Mouse (Mus musculus) adrenal gland, postnatal 4 days (tissue): ENCODE results near the gene Boc. TPM values are rescaled to one million over a fixed set of nuclear protein-coding genes. Genes with fewer than 3 reads are reported as not detected.

Experiments used
- DNase-seq, 2 experiments: peaks; one replicate each; pipeline ENCODE4 v3.0.0; 2021 to 2022; ENCODE audit warnings: low spot score in 2 of 2, mixed read lengths in 2 of 2
- total RNA-seq, 2 experiments: library from RNA; stranded (reverse); gene quantifications; 2 replicates each; pipeline ENCODE4 v1.2.3; 2021

Boc gene
- total RNA-seq, 2 experiments from 2014 or later, result 42.4 to 49.7 TPM

DNA sequence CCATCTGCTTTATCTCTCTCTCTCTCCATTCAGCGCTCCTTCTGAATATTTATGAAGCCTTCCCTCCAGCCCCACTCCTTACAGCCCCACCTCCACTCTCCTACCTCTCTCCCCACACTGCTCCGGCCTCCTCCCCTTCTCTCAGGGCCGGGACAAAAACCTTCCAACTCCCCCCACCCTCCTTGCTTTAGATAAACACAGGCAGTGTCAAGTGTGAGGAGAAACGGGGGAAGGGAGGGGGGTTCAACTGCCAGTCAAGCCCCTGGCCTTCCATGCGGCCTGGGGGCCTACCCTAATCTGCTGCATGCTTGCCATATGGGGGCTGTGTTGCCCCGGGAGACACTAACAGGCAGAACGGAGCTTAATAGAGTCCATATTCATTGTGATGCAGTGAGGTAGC lies 27.9 kb downstream of the Boc start:
- no peak for DNase-seq

DNA sequence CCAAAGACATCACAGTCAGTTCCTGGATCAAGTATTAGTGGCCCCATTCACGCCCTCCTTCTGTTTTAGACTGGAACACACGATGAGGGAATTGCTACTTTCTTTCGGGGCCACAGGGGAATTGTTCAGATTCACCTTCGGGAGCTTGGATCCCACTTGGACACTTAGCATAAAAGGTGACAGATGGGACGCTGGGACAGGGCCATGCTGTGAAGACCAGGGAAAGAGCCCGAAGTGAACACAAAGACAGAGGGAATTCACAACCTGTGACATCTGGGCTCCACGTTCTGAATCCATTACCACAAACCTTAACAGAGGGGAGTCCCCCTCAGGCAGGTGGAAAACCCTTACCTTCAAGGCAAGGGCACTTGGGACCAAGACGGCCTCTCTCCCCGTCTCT lies 28.5 kb downstream of the Boc start:
- DNase-seq, result no peak

DNA sequence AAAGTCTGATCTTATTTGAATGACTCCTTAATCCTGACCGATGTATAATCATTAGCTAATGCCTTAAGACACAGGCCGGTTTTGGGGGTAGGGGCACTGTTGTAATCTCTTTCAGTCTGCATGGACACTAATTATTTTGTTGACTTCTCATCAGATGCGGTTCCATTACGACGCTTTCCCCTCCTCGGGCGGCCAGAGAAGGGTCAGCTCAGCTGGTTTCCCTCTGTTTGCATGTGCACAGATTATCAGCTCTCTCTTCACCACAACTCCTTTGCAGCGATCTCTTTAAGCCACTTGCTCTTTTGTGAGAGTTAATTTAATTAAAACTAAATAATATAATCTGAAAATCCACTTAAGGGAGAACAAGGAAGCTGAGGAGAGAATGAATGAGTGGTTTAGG lies 29.0 kb downstream of the Boc start:
- DNase-seq, result no peak

DNA sequence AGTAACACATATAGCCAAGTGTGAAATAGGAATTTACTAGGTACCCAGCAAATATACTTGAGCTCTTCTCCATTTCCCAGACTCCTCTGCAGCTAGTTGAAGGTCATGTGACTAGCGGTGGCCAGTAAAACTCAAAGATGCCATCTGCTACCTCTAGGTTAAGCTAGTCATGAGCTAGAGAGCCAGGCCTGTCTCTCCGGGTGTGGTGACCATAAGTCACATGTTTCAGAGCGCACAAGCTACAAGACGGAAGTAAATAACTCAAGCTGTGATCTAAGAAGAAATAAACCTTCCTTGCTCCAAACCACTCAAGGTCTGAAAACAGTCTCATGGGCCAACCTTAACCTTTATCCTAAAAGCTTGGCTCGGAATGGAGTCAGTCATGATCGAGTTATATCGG lies 29.7 kb downstream of the Boc start:
- DNase-seq, result no peak

DNA sequence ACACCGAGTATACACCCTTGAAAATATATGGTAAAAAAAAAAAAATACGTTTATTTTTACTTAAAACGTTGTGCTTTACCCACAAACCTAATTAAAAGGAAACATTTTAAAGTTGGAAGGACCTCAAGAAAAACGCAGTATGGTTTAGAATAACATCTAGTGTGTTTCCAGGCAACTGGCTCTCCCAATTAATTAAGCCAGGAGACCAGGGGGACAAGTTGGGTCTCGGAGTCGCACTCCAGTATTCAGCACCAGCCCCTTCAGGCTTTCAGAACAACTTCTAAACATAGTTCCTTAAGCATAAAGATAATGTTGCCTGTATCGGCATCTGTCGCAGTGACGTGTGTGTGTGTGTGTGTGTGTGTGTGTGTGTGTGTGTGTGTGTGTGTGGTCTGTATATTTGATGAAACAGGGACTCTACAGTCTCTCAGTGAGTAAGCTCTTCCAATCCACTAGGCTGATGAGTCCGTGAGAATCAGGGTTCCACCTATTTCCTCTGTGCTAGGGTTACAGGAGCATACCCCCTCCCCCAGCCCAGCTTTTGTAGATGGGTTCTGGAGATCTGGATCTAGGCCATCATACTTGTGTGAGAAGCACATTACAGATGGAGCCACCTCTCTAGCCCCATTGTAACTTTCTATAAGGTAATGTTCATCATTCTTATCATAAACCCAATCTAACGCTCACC lies 31.3 kb downstream of the Boc start:
- no peak for DNase-seq

DNA sequence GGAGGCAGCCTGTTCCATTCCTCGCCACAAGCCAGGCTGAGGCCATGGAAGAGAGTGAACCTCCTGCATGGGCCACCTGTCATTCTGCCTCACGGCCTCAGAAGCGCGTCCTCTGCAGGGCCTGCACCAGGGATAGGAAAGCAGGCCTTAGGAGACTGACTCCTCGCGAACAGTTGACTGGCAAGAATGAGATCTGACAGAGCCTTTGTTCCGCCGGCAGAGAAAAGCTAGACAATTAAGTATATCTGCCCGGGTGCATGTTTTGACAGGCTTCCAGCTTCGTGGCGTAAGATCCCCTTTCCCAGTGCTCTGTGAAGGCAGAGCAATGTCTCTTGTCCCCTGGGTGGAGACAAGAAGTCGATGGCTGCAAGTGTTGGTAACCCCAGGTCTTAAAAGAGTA lies 32.0 kb downstream of the Boc start:
- no peak for DNase-seq

DNA sequence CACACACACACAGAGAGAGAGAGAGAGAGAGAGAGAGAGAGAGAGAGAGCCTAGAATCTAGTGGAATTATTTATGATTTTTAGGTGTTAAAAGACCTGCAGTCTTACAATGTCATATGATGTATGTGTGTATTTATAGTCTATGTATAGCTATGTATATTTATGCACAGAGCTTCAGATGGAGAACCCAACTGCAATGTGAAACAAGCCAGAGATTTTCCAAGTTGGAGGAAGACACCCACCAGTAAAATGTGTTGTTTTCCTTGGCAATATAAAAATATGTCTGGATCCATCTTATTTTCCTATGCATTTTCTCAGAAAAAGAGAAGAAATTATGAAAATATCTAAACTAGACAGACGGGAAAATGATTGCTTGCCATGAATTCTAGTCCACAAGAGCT lies 32.7 kb downstream of the Boc start:
- no peak for DNase-seq

DNA sequence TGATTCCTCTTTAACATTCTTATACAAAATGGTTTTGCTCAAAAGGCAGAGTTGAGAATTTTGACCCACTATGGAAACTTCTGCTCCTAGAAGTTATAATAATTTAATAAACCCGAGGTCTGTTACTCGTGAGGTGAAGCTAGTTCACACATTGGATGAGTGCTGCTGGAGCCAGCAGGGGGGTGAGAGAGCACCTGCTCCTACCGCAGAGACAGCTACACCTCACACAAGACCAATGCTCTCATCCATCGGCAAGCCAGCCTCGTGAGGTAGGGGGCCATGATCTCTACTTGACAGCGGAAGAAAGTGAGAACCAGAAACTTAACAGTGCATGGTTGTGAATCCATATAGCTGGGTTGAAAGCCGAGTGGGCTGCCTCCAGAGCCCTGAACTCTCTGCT lies 35.1 kb downstream of the Boc start:
- DNase-seq, result no peak

DNA sequence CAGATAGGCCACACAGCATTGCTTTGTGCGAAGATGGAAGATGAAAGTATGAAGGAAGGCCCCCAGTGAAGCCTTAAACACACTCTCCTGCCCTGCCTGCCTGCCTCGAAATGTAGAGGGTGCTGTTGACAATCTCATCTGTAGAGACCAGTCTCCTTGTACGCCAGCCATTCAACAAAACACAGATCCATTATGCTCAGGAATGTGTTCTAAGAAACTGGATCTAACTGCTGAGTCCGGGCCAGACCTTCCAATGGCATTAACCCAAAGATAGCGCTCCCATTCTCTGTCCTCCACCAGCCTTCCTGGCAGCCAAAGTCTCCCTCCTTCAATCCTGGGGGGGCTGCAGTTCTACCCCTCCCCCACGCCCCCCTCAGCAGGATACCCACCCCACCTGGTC lies 42.2 kb downstream of the Boc start:
- DNase-seq, result no peak

DNA sequence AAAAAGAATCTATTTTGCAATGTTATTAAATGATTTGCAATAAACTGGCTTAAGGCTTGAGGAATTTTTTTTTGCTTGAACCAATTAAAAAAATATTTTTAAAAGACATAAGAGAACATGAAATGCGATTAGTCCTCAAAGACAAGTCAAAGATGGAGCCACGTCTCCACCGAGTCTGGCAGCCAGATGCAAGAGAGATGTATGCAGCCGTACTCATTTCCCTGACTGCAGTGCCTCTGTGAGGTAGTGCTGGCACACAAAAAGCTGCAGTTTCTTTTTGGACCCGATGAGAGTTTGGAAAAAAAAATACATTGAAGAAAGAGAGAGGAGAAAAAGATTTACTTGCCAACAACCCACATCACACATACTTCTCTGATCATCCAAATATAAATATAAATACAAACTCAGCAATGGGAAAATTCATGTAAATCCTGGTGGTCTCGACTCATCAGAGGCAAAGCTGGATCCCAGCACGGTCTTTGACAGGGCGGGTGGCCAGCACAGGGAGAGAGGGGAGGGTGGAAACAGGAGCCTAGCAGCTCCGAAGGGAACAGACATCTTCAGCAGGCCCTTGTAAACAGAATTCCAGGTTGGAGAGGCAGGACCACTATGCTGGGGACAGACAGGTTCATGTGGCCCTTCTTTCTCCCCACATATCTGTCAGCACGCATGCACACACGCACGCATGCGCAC lies 48.0 kb downstream of the Boc start:
- DNase-seq, result no peak

DNA sequence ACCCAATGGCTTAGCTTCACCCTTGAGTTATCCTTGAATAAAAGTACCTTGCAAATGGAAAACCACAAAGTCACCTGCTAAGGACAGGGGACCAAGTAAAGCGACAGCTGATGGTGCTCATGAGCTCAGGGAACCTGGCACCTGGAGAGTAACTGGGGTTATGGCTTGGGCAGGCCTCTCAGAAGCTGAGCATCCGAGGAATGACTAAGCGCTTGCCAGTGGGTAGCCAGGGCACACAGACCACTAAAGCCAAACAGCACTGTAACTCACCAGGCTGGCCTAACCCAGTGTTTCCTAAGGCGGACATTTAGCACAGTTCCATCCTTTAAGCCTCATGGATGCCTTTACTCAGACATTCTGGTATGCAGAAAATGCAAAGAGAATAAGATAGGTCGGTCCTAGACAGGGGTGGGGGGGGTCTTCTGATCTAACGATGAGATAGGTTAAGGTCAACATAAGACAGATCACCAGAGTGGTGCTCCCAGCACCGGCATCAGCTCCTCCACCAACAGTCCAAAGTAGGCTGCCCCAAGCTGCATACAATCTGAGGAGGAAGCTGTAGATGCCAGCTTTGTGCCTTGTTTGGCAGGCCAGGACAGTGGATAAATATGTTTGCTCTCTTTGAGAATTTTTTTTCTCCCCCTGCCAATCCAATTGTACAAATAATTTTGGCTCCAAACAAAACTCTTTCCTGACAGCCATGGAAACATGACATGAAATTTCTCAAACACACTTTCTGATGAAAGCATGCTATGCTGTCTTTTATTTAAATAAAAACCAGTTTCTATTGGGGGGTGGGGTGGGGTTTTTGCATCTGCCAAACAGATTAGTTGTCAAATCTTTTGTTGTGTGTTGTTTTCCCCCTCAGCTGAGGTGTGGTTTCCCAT lies 49.0 kb downstream of the Boc start:
- no peak for DNase-seq

DNA sequence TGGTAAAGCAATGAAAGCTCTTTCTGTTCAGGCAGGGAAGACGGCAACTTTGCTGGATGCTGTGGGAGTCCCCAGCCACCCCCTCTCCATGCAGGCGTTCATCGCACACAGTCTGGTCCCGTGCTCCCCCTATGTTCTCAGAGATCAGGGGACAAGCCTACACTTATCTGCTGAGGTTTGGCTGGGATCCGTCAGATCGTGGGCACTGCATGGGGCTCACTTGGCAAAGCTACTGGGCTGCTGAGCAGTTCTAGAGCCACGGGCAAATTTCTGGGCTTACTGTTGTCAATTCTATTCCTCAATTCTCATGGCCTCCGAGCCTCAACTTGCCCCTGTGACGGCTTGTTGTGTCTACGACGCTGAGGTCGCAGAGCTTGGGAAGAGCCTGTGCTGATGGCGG lies 49.9 kb downstream of the Boc start:
- DNase-seq, result no peak

DNA sequence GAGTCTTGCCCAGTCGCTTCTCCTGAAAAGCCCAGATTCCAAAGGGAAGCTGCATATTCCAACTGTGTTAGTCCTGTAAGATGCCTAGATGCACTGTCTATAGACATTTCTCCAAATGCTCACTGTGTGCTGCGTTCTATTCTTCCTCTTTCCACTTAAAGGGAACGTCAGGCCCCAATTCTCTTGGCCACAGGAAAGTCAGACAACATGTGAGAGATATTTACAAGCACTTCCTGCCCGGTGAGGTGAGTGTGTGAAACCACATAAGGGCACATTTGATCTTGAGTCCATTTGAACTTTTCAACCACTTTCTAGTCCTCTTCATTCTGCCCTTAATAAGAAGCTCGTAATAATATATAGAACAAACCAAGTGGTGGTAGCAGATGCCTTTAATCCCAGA lies 50.7 kb downstream of the Boc start:
- DNase-seq, result no peak

DNA sequence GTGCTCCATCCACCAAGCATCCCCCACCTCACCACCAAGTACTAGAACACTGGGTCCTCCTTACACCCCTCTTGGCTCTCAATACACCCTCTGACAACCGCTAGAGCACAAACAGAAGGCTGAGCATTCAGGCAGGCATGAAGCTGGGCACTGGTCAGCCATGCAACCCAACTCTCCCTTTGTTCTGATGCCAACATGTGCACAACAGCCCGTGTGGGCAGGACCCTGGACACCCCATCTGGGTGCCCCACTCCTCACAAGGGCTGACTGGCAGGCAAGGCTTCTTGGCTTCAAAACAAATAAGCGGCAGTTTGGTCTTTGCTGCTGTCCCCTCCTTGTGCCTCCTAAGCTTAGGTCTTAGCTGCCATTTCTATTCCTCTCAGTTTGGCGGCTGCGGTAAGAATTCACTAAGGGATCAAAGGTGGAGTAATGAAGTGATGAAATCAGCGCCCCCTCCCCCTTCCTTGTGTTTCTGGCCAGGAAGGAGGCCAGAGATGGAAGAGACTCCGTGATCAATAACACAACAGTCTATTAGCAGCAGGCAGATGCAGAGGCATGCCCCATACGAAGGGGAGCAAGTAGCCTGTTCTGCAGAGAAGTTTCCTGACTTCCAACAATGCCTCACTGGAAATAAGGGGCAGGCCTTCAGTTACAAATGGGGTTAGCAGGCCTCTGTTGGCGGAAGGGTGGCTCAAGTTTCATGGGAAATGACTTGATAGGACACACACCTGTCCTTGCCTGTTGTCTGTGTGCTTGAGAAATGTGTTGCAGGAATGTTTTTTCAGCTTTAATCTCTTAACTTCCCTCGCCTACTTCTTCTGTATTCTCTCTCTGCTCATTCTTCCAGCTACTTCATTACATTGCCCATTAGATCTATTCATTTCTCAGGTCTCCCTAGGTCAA lies 51.4 kb downstream of the Boc start:
- DNase-seq, result no peak

DNA sequence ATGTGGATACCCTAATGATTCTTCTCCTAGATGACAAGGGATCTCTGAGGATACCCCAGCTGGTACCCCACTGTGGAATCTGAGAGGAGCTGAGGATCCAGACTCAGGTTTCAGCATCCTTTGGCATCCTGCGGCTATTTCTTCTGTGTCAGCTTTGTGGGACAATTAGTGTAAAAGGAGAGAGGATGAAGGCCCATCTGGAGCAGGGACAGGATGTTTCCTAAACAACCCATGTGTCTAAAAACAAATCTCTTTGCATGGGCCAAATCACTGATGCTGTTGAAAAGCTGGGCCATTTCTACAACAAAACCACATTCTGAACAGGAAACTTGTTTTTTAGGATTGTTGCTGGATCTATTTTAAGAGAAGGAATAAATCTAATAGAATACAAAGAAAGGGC lies 53.5 kb downstream of the Boc start:
- no peak for DNase-seq

DNA sequence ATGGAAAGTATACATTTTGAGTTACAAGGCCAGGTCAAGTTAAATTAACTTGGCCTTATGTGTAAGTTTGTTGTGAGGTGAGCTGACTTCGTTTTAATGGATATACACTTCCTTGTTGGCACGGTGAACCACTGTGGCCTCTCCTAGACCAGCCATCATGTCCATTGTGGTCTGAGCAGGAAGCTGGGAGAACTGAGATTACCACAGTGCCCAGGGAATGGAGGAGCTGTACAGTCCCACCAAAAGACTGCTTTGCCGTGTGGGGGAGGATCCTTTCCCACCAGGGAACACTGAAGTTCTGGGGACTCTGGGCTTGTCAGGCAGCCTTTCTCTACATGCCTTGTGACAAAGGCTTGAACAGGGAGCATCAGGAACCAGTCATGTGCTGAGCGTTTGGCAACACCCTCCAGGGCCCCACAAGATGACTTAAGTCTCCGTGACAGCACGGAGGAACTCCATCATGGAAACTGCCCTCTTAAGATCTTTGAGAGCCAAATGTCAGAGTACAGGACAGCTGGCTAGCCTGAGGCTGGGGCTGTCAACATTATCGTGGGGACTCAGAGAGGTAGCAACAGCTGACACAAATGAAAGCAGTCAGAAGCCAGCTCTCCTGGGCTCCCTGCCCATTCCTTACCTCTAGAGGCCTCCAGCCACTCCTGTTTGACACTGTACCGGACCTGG lies 55.7 kb downstream of the Boc start:
- no peak for DNase-seq

DNA sequence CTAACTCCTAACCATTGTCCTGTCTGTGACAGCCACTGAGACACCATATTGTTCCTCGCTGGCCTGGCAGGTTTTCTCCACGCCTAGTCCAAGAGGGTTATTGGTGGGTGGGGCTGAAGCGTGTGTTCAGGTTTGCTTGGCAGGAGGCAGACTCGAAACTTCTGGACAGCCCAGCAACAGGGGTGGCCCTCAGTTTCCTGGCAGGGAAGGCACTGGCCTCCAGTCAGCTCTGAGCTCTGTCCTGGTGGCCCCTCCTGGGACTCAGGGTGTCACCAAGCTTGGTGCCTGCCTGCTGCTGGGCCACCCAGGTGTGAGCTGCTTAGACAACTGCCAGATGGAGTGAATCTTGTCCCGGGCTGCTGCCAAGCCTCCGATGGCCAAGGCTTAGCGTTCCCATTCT lies 56.4 kb downstream of the Boc start:
- no peak for DNase-seq

DNA sequence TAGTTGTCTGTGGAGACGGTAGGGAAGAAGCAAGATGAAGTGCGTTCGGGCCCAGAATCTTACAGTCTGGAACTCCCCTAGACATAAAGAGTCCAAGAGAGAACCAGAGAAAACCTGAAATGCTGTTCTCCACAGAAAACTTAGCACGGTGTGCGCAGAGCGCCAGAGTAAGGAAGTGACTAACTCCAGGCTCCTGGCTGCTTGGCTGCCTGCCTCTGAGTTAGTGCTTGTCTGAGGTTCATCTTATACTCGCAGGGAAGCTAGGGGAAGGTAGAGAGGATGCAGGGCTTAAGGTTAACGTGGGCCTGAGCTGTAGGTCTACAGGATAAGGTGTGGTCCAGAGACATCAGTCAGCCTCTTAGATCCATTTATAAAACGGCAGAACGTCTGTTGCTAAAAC lies 56.9 kb downstream of the Boc start:
- no peak for DNase-seq

DNA sequence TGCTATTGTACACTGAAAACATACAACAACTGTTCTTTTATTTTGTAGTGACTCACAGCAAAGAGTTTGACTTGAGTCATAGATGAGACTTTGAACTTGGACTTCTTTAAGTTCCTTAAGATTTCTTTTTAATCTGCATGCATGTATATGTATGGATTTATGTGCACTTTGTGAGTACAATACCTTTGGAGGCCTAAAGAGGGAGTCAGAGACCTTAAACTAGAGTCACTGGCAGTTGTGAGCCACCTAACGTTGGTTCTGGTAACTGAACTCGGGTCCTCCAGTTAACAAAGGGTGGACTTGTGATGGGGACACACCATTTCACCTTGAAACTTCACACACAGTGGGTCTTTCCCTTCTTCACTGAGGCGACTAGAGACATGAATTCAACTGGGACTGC lies 60.2 kb downstream of the Boc start:
- DNase-seq, result no peak

DNA sequence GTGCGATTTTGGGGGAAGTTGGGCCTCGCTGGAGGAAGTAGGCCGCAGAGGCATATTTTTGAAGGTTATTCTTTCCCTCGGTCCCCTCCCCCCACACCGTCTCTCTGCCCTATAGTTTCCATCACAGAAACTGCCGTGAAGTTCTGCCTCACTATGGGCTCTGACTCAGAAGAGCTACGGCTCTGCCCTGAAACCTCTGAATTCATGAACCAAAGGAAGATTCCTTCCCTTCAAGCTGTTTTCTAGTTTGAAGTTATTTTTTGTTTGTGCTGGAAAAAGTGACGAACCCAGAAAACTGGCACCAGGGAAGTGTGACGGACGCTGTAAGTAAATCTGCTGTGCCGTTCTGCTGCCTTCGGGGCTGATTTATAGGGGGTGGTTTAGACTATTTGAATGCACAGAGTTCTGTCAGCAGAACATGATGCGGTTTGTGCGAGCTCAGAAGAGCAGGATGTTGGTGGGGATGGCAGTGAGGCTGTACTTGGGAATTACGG lies 61.7 kb downstream of the Boc start:
- no peak for DNase-seq
